Mouse (Mus musculus): Measurements from ENCODE around the gene Fat4. TPM values are rescaled to one million over a fixed set of nuclear protein-coding genes. Genes with fewer than 3 reads are reported as not detected.

The Fat4 gene
- 9.9 and 10.0 TPM in 2 replicates for polyA plus RNA-seq (2015; fragmentation: Nextera tagmentation; extraction: Ambion mirVana)

DNA sequence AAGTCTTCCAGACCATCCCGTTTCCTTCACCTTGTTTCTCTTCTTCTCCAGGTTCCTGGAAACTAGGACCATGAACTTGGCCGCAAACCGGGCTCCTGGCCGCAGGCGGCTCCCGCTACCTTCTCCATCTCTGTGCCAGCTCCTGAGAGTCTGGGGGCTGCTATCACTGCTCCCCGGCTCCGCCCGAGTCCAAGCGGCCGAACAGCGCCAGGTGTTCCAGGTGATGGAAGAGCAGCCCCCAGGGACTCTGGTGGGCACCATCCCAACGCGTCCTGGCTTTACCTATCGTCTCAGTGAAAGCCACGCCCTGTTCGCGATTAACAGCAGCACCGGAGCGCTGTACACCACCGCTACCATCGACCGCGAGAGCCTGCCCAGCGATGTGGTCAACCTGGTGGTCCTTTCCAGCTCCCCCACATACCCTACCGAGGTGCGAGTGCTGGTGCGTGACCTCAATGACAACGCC lies at the start of gene Fat4:
TSS of gene Fat4 (plus strand) at position 51 of the 466 bp plus-strand sequence.
- Histone ChIP-seq H3K36me3 (peaks cover 28% of the 10 kb centered on the region), H3K27ac (peak within 1 kb of the TSS; percentile 96), H3K9me3 (no peaks in the 10 kb centered on the region), H3K4me3 (peak within 1 kb of the TSS; percentile 80), H3K4me2 (peak within 1 kb of the TSS; percentile 92), H3K27me3 (no peaks in the 10 kb centered on the region), H3K9ac (peak within 1 kb of the TSS; percentile 91), H3K4me1 (replicated peaks) (peaks cover 60% of the 10 kb centered on the region)
- ATAC-seq (ENCODE audit: low FRiP score) = peak; percentile 1; the same call in 1 of the 2 replicates
- WGBS = under 1% methylated on average over 29 of the region's 29 CpGs

DNA sequence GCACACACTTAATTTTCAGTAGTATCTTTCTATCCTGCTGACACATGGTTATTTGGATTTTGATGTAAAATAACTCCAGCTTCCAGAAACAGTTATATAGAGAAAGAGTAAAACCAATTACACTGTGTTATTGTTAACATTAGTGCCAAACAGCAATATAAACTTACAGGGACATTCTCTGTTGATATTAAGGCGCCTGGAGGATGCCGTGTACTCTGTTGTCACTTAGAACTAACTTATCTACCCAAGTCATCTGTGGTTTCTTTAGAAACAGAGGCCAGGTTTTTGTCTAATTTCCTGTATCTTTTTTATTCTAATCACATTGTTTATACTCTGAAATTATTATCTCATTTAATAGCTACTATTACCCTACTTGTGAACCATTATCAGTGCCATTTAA lies 47.3 kb upstream of the Fat4 start:
- Histone ChIP-seq H3K9ac (no peak overlapping the region), H3K27ac (no peak overlapping the region), H3K27me3 (no peaks in the 10 kb centered on the region), H3K9me3 (no peaks in the 10 kb centered on the region), H3K4me1 (replicated peaks) (no peaks in the 10 kb centered on the region), H3K36me3 (no peaks in the 10 kb centered on the region), H3K4me3 (no peak overlapping the region), H3K4me2 (no peak overlapping the region)
- WGBS = 84% methylated on average over 2 of the region's 2 CpGs
- no peak for ATAC-seq (ENCODE audit: low FRiP score)

- ATAC-seq (ENCODE audit: low FRiP score) = no peak
- H3K9ac ChIP-seq = no peak overlapping the region
- H3K4me2 ChIP-seq = no peak overlapping the region
- H3K27me3 ChIP-seq = no peaks in the 10 kb centered on the region
- no peak overlapping the region for H3K4me3 ChIP-seq
- no peak overlapping the region for H3K27ac ChIP-seq
- 35% methylated on average over 7 of the region's 7 CpGs for WGBS
- peaks cover 8% of the 10 kb centered on the region; the same call in 1 of the 2 replicates for H3K4me1 ChIP-seq (replicated peaks)
- H3K9me3 ChIP-seq = no peaks in the 10 kb centered on the region
- no peaks in the 10 kb centered on the region for H3K36me3 ChIP-seq
These were observed 43.7 kb upstream of the Fat4 start for GRCm38 (mm10) chr3:38843000-38843538.

DNA sequence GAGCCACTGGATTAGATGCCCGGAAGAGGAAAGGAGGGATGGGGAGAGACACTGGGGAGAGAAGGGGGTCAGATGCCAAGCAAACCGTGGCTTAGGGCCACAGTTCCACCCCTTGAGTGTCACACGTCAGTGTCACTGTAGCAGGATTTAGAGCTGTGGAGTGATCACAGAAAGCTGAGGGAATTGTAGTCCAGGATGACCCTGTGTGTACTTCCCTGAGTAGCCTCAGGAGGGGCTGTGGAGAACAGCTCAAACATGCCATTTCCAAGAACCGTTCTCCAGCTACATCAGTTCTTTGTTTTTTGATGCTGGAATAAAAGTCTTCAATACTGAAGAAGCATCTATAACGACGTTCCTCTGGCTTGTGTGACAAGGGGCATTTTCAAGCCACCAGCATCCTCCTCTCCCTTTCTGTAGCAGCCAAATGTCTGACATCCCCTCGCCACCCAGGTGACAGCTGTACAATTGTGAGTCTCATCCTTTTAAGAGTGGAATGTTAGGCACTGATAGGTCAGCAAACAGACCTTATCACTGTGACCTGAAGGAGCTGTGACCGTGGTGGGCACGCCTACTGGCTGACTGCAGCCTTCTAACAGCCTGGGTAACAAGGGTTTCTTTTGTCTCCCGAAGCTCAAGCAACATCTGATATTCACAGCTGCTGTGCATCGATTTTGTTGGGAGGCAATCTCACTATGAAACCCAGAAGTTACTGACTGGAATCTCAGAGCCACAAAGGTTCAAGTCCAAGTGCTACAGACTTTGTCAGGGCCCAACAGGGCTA lies 39.9 kb upstream of the Fat4 start:
- Histone ChIP-seq H3K27ac (no peak overlapping the region; the same call in 1 of the 2 replicates), H3K4me2 (no peak overlapping the region), H3K9ac (no peak overlapping the region), H3K36me3 (no peaks in the 10 kb centered on the region), H3K4me1 (replicated peaks) (peaks cover 8% of the 10 kb centered on the region; the same call in 1 of the 2 replicates), H3K9me3 (no peaks in the 10 kb centered on the region), H3K27me3 (no peaks in the 10 kb centered on the region; the same call in 1 of the 2 replicates), H3K4me3 (no peak overlapping the region)
- no peak for ATAC-seq (ENCODE audit: low FRiP score)
- 38% methylated on average over 11 of the region's 11 CpGs for WGBS

- H3K4me2 ChIP-seq = no peak overlapping the region
- no peaks in the 10 kb centered on the region for H3K9me3 ChIP-seq
- WGBS = 73% methylated on average over 3 of the region's 3 CpGs
- H3K4me1 ChIP-seq (replicated peaks) = peaks cover 8% of the 10 kb centered on the region; the same call in 1 of the 2 replicates
- ATAC-seq (ENCODE audit: low FRiP score) = no peak
- no peaks in the 10 kb centered on the region; the same call in 1 of the 2 replicates for H3K27me3 ChIP-seq
- no peak overlapping the region for H3K4me3 ChIP-seq
- no peak overlapping the region for H3K9ac ChIP-seq
- no peak overlapping the region for H3K27ac ChIP-seq
- no peaks in the 10 kb centered on the region for H3K36me3 ChIP-seq
These were observed 37.7 kb upstream of the Fat4 start for GRCm38 (mm10) chr3:38849077-38849476.

GRCm38 (mm10) chr3:38849536-38849935 lies 37.2 kb upstream of the Fat4 start:
- 33% methylated on average over 6 of the region's 6 CpGs for WGBS
- peak; percentile 60; the same call in 1 of the 2 replicates for ATAC-seq (ENCODE audit: low FRiP score)

GRCm38 (mm10) chr3:38853650-38854049 lies 33.1 kb upstream of the Fat4 start:
- Histone ChIP-seq H3K4me1 (replicated peaks) (no peaks in the 10 kb centered on the region; the same call in 1 of the 2 replicates), H3K4me2 (no peak overlapping the region), H3K36me3 (no peaks in the 10 kb centered on the region), H3K9me3 (no peaks in the 10 kb centered on the region), H3K27me3 (no peaks in the 10 kb centered on the region; the same call in 1 of the 2 replicates), H3K4me3 (no peak overlapping the region), H3K27ac (no peak overlapping the region), H3K9ac (no peak overlapping the region)
- WGBS = 23% methylated on average over 3 of the region's 3 CpGs
- no peak for ATAC-seq (ENCODE audit: low FRiP score)

More at GRCm38 (mm10) chr3:38849536-38849935, 37.2 kb upstream of the Fat4 start:
- Histone ChIP-seq H3K4me1 (replicated peaks) (peaks cover 8% of the 10 kb centered on the region; the same call in 1 of the 2 replicates), H3K36me3 (no peaks in the 10 kb centered on the region), H3K9ac (no peak overlapping the region), H3K4me2 (no peak overlapping the region), H3K27ac (no peak overlapping the region), H3K9me3 (no peaks in the 10 kb centered on the region), H3K27me3 (no peaks in the 10 kb centered on the region; the same call in 1 of the 2 replicates), H3K4me3 (no peak overlapping the region)

GRCm38 (mm10) chr3:38860683-38861082 lies 26.1 kb upstream of the Fat4 start:
- no peaks in the 10 kb centered on the region for H3K36me3 ChIP-seq
- H3K27me3 ChIP-seq = no peaks in the 10 kb centered on the region
- H3K4me2 ChIP-seq = no peak overlapping the region
- WGBS = 34% methylated on average over 5 of the region's 5 CpGs
- no peaks in the 10 kb centered on the region for H3K9me3 ChIP-seq
- no peak overlapping the region for H3K9ac ChIP-seq
- H3K27ac ChIP-seq = no peak overlapping the region
- H3K4me1 ChIP-seq (replicated peaks) = 0 out of 2 replicates have a peak, but pooled peaks cover 2% of the 10 kb centered on the region
- no peak for ATAC-seq (ENCODE audit: low FRiP score)
- H3K4me3 ChIP-seq = no peak overlapping the region

- Histone ChIP-seq H3K27ac (no peak overlapping the region), H3K4me3 (no peak overlapping the region)
- no peak for ATAC-seq (ENCODE audit: low FRiP score)
These were observed 15.4 kb upstream of the Fat4 start for GRCm38 (mm10) chr3:38871291-38871690.

GRCm38 (mm10) chr3:38875872-38876271 lies 10.9 kb upstream of the Fat4 start:
- ATAC-seq (ENCODE audit: low FRiP score) = no peak
- Histone ChIP-seq H3K27me3 (no peaks in the 10 kb centered on the region), H3K4me3 (no peak overlapping the region), H3K9me3 (no peaks in the 10 kb centered on the region), H3K4me2 (no peak overlapping the region), H3K36me3 (peaks cover 8% of the 10 kb centered on the region), H3K9ac (no peak overlapping the region), H3K27ac (no peak overlapping the region), H3K4me1 (replicated peaks) (no peaks in the 10 kb centered on the region)
- 97% methylated on average over 2 of the region's 2 CpGs for WGBS

More at GRCm38 (mm10) chr3:38871291-38871690, 15.4 kb upstream of the Fat4 start:
- H3K9me3 ChIP-seq = no peaks in the 10 kb centered on the region
- H3K4me1 ChIP-seq (replicated peaks) = no peaks in the 10 kb centered on the region
- no peaks in the 10 kb centered on the region for H3K36me3 ChIP-seq
- no peak overlapping the region for H3K9ac ChIP-seq
- no peaks in the 10 kb centered on the region for H3K27me3 ChIP-seq
- WGBS = 95% methylated on average over 2 of the region's 2 CpGs
- H3K4me2 ChIP-seq = no peak overlapping the region

GRCm38 (mm10) chr3:38876706-38877105 lies 10.0 kb upstream of the Fat4 start:
- Histone ChIP-seq H3K4me3 (no peak overlapping the region), H3K27me3 (no peaks in the 10 kb centered on the region), H3K9ac (no peak overlapping the region), H3K27ac (no peak overlapping the region), H3K9me3 (no peaks in the 10 kb centered on the region), H3K4me2 (no peak overlapping the region), H3K36me3 (peaks cover 11% of the 10 kb centered on the region), H3K4me1 (replicated peaks) (no peaks in the 10 kb centered on the region)
- no peak for ATAC-seq (ENCODE audit: low FRiP score)
- 95% methylated on average over 4 of the region's 4 CpGs for WGBS

DNA sequence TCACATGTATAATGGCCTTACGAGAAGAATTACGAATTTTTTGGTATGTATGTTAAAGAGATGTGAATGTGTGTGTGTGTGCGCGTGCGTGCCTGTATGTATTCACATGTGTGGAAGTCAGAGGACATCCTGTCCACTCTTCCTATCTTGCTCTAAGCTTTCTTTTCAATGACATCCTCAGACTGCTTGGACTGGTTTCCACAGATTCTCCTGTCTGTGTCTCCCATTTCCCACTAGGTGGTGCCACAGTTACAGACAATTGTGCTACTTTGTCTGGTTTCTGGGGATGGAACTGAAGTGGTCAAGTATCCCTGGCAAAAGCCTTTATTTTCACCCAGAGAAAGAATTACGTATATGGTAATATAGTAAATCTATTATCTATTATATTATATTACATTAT lies 4.0 kb upstream of the Fat4 start:
- H3K27me3 ChIP-seq = no peaks in the 10 kb centered on the region
- WGBS = 62% methylated on average over 6 of the region's 6 CpGs
- no peaks in the 10 kb centered on the region for H3K9me3 ChIP-seq
- H3K36me3 ChIP-seq = peaks cover 11% of the 10 kb centered on the region
- no peak overlapping the region for H3K4me3 ChIP-seq
- no peak overlapping the region for H3K4me2 ChIP-seq
- no peak overlapping the region for H3K9ac ChIP-seq
- H3K27ac ChIP-seq = no peak overlapping the region
- H3K4me1 ChIP-seq (replicated peaks) = peaks cover 19% of the 10 kb centered on the region
- ATAC-seq (ENCODE audit: low FRiP score) = no peak
